Mouse (Mus musculus): ENCODE data around the gene Hist1h2bn. TPM values are rescaled to one million over a fixed set of nuclear protein-coding genes. Genes with fewer than 3 reads are reported as not detected.
"Not testable (repeated sequence)": the region's sequence is repeated elsewhere in the genome, so short reads cannot be mapped to it uniquely, and the experiment has no call there.

The Hist1h2bn gene
- total and polyA plus RNA-seq, 3 experiments, result 5.6 to 1,714 TPM; not detected in 1

- TF ChIP-seq ZC3H11A (IDR thresholded peaks at IDR 0.05; ENCODE audit: low read depth, low read length) (no peak), USF2 (IDR thresholded peaks at IDR 0.05; ENCODE audit: borderline replicate concordance in 1 of 2, insufficient read depth in 1 of 2, low read depth in 1 of 2, low read length in 2 of 2) (no peak), KAT2A (conservative IDR thresholded peaks at IDR 0.05; ENCODE audit: low read depth, low read length) (no peak), EP300 (IDR thresholded peaks at IDR 0.05; ENCODE audit: low read depth in 1 of 2, low read length in 2 of 2) (no peak), MXI1 (IDR thresholded peaks at IDR 0.05; ENCODE audit: low read depth, low read length) (no peak)
Measured at GRCm38 (mm10) chr13:21714725-21715124, 39.2 kb upstream of the Hist1h2bn start (continued).

DNA sequence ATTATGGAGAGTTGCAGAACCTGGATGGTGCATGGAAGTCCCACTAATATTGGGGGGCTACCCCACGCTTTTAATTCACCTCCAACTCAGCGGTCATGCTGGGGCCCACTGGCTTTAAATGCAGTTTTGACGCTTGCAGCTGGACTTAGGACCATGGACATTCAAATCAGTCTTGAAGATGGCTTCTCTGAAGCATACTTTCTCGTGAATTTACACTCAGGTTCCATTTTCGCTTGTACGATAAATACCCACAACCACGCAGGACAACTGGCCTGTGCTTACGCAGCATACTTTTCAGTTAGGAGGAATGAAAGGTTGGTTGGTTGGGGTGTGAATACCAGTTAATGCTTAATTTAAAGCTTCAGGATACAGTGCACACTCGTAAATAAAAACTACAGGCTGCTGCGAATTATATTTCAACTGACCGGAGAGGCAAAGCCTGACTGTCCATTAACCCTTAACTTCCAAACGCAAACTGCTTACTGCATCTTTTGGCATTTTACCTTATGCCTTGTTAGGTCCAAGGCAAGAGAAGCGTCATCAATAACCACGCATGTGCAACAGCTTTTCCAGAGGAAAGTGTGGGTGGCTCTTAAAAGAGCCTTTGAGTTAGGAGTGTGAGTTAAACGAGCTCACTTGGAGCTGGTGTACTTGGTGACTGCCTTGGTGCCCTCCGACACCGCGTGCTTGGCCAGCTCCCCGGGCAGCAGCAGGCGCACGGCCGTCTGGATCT is 38.6 kb upstream of the Hist1h2bn start:
- peak overlapping the region; percentile 43 for H3K9ac ChIP-seq (ENCODE audit: control insufficient read depth, low read depth, low read length, poor library complexity, severe bottlenecking)
- peaks cover 0 to 7% of the 10 kb centered on the region in 2 experiments; a peak in 1 of 4 replicates for H3K4me1 ChIP-seq (ENCODE audit: control insufficient read depth in 1 of 2, insufficient read depth in 2 of 2, low read length in 2 of 2)
- no peaks in the 10 kb centered on the region for H3K9me3 ChIP-seq (replicated peaks; ENCODE audit: insufficient read depth, low read length)
- no peaks in the 10 kb centered on the region; the same call in 1 of the 2 replicates for H3K79me2 ChIP-seq (ENCODE audit: control insufficient read depth, insufficient read depth, low read length, poor library complexity)
- H3K36me3 ChIP-seq (ENCODE audit: control insufficient read depth in 1 of 2, insufficient read depth in 2 of 2, low read length in 2 of 2), result peaks cover 0 to 18% of the 10 kb centered on the region in 2 experiments; a peak in 2 of 4 replicates
- no peaks in the 10 kb centered on the region for H3K27me3 ChIP-seq (ENCODE audit: control insufficient read depth in 1 of 2, insufficient read depth in 2 of 2, low read length in 2 of 2)
- H3K27ac ChIP-seq (ENCODE audit: control insufficient read depth, low read depth, low read length), result peak overlapping the region; percentile 91
- H3K4me3 ChIP-seq (ENCODE audit: control insufficient read depth in 1 of 2, insufficient read depth in 1 of 2, low read depth in 2 of 2, low read length in 2 of 2), result peak overlapping the region; percentile 17 to 30
- DNase-seq (ENCODE audit: low read depth, low spot score), result peak; percentile 87
- TF ChIP-seq TBP (IDR thresholded peaks at IDR 0.05; ENCODE audit: low read depth, low read length) (0 out of 2 replicates have a peak, but pooled peaks have one; percentile 39), POLR2AphosphoS5 (IDR thresholded peaks at IDR 0.05; ENCODE audit: borderline replicate concordance, low read depth, low read length) (peak; percentile 93; the same call in 1 of the 2 replicates), POLR2A (IDR thresholded peaks at IDR 0.05; ENCODE audit: control insufficient read depth in 1 of 2, insufficient read depth in 1 of 2, low read depth in 1 of 2, low read length in 2 of 2, poor library complexity in 1 of 2) (peak; percentile 90 to 96; a peak in 3 of 4 replicates), E2F4 (IDR thresholded peaks at IDR 0.05; ENCODE audit: borderline replicate concordance, low read depth, low read length) (no peak)

GRCm38 (mm10) chr13:21715864-21716539 is 37.9 kb upstream of the Hist1h2bn start, which contains the start of the genes Hist1h2bl and Hist1h2ai:
Gene Hist1h2bl, minus strand, starts transcription at chr13:21716143.
Gene Hist1h2ai, plus strand, starts transcription at chr13:21716422.
- peaks cover 0 to 24% of the 10 kb centered on the region in 2 experiments; a peak in 2 of 4 replicates for H3K36me3 ChIP-seq (ENCODE audit: control insufficient read depth in 1 of 2, insufficient read depth in 2 of 2, low read length in 2 of 2)
- peak within 1 kb of the TSS; percentile 91 for H3K27ac ChIP-seq (ENCODE audit: control insufficient read depth, low read depth, low read length)
- H3K79me2 ChIP-seq (ENCODE audit: control insufficient read depth, insufficient read depth, low read length, poor library complexity); H3K4me1 ChIP-seq (ENCODE audit: control insufficient read depth in 1 of 2, insufficient read depth in 2 of 2, low read length in 2 of 2); H3K9me3 ChIP-seq (replicated peaks; ENCODE audit: insufficient read depth, low read length); H3K27me3 ChIP-seq (ENCODE audit: control insufficient read depth in 1 of 2, insufficient read depth in 2 of 2, low read length in 2 of 2): not testable (repeated sequence)
- H3K9ac ChIP-seq (ENCODE audit: control insufficient read depth, low read depth, low read length, poor library complexity, severe bottlenecking), result peak within 1 kb of the TSS; percentile 60
- DNase-seq (ENCODE audit: low read depth, low spot score), result peak; percentile 98
- TF ChIP-seq POLR2A (IDR thresholded peaks at IDR 0.05; ENCODE audit: control insufficient read depth in 1 of 2, insufficient read depth in 1 of 2, low read depth in 1 of 2, low read length in 2 of 2, poor library complexity in 1 of 2) (peak in 1 of 2 experiments; percentile 80; a peak in 3 of 4 replicates), POLR2AphosphoS5 (IDR thresholded peaks at IDR 0.05; ENCODE audit: borderline replicate concordance, low read depth, low read length) (peak; percentile 96), TBP (IDR thresholded peaks at IDR 0.05; ENCODE audit: low read depth, low read length) (peak; percentile 99)
- H3K4me3 ChIP-seq (ENCODE audit: control insufficient read depth in 1 of 2, insufficient read depth in 1 of 2, low read depth in 2 of 2, low read length in 2 of 2), result peak within 1 kb of the TSS; percentile 30 to 43

All from MEL (cell line).